In genomic region chr14:75175781-75176180, GRCm38 (mm10) we compare ENCODE assay signal across 26 mouse cellular contexts. TPM values are rescaled to one million over a fixed set of nuclear protein-coding genes. Genes with fewer than 3 reads are reported as not detected.
DNase-seq lines count a peak whose midpoint lies in the region; ATAC-seq lines count a peak whose summit lies in the region.
"Had no signal": no experiment of that assay in that cellular context is flagged by ENCODE, and none has a peak within 500 bp of the region (broad histone marks: within the 10 kb centered on the region; RNA-seq: fewer than 3 reads in every experiment).

No protein-coding gene starts in this region.

- H3K27ac ChIP-seq in heart, embryonic 10.5 days: no peak overlapping the region
- peak overlapping the region; percentile 17; the same call in 1 of the 2 replicates for H3K27ac ChIP-seq in lung, embryonic 16.5 days (ENCODE audit: low read length)
- no peak overlapping the region for H3K27ac ChIP-seq in midbrain, embryonic 15.5 days
- H3K27ac ChIP-seq: embryonic facial prominence, embryonic 12.5 days; hindbrain, embryonic 13.5 days; left cerebral cortex, adult 2 months; limb, embryonic 10.5 days; midbrain, embryonic 12.5 days; stomach, embryonic 15.5 days had no signal

- H3K27me3 ChIP-seq in heart, embryonic 10.5 days (ENCODE audit: insufficient read depth, poor library complexity, severe bottlenecking): no peaks in the 10 kb centered on the region
- no peaks in the 10 kb centered on the region for H3K27me3 ChIP-seq in lung, embryonic 16.5 days (ENCODE audit: control insufficient read depth, insufficient read depth, low read depth, low read length)
- H3K27me3 ChIP-seq in midbrain, embryonic 15.5 days (replicated peaks): no peaks in the 10 kb centered on the region
- H3K27me3 ChIP-seq: embryonic facial prominence, embryonic 12.5 days; hindbrain, embryonic 13.5 days; midbrain, embryonic 12.5 days; stomach, embryonic 15.5 days had no signal

- H3K9ac ChIP-seq in lung, embryonic 16.5 days (ENCODE audit: low read length): no peak overlapping the region
- no peak overlapping the region for H3K9ac ChIP-seq in midbrain, embryonic 15.5 days
- H3K9ac ChIP-seq: embryonic facial prominence, embryonic 12.5 days; hindbrain, embryonic 13.5 days; liver, embryonic 13.5 days; midbrain, embryonic 12.5 days; stomach, embryonic 15.5 days had no signal

- H3K36me3 ChIP-seq in heart, embryonic 10.5 days: no peaks in the 10 kb centered on the region
- no peaks in the 10 kb centered on the region for H3K36me3 ChIP-seq in lung, embryonic 16.5 days (ENCODE audit: control insufficient read depth, insufficient read depth, low read length)
- no peaks in the 10 kb centered on the region for H3K36me3 ChIP-seq in midbrain, embryonic 15.5 days (replicated peaks)
- H3K36me3 ChIP-seq: embryonic facial prominence, embryonic 12.5 days; hindbrain, embryonic 13.5 days; limb, embryonic 10.5 days; liver, embryonic 13.5 days; midbrain, embryonic 12.5 days; stomach, embryonic 15.5 days had no signal

- H3K4me2 ChIP-seq in lung, embryonic 16.5 days (ENCODE audit: low read depth, low read length): no peak overlapping the region
- H3K4me2 ChIP-seq in midbrain, embryonic 15.5 days: no peak overlapping the region
- H3K4me2 ChIP-seq: embryonic facial prominence, embryonic 12.5 days; hindbrain, embryonic 13.5 days; midbrain, embryonic 12.5 days; stomach, embryonic 15.5 days had no signal

- H3K4me1 ChIP-seq in heart, embryonic 10.5 days: peaks cover 12% of the 10 kb centered on the region
- H3K4me1 ChIP-seq in lung, embryonic 16.5 days (replicated peaks; ENCODE audit: control insufficient read depth, insufficient read depth, low read length): peaks cover 17% of the 10 kb centered on the region
- no peaks in the 10 kb centered on the region for H3K4me1 ChIP-seq in midbrain, embryonic 15.5 days
- H3K4me1 ChIP-seq: embryonic facial prominence, embryonic 12.5 days; hindbrain, embryonic 13.5 days; limb, embryonic 10.5 days; midbrain, embryonic 12.5 days; stomach, embryonic 15.5 days had no signal

- H3K4me3 ChIP-seq in heart, embryonic 10.5 days: no peak overlapping the region
- no peak overlapping the region for H3K4me3 ChIP-seq in lung, embryonic 16.5 days (ENCODE audit: low read length)
- no peak overlapping the region for H3K4me3 ChIP-seq in midbrain, embryonic 15.5 days
- H3K4me3 ChIP-seq: embryonic facial prominence, embryonic 12.5 days; erythroblast, embryonic 14.5 days; hindbrain, embryonic 13.5 days; left cerebral cortex, adult 2 months; limb, embryonic 10.5 days; liver, embryonic 13.5 days; midbrain, embryonic 12.5 days; stomach, embryonic 15.5 days had no signal

- ATAC-seq in lung, embryonic 16.5 days (ENCODE audit: low read depth): no peak
- ATAC-seq in midbrain, embryonic 15.5 days (replicated peaks): no peak
- ATAC-seq: forebrain, embryonic 14.5 days had no signal

- WGBS in heart, embryonic 10.5 days: 64% methylated on average over 7 of the region's 7 CpGs
- 60% methylated on average over 7 of the region's 7 CpGs for WGBS in lung, embryonic 16.5 days
- 90% methylated on average over 7 of the region's 7 CpGs for WGBS in midbrain, embryonic 15.5 days

- intact Hi-C loops in heart, postnatal 14 days (cut with DNase I): no loop called here

- no peaks in the 10 kb centered on the region for H3K9me3 ChIP-seq in heart, embryonic 10.5 days
- H3K9me3 ChIP-seq in lung, embryonic 16.5 days (ENCODE audit: control insufficient read depth, low read length): no peaks in the 10 kb centered on the region
- H3K9me3 ChIP-seq in midbrain, embryonic 15.5 days: no peaks in the 10 kb centered on the region
- H3K9me3 ChIP-seq: embryonic facial prominence, embryonic 12.5 days; hindbrain, embryonic 13.5 days; limb, embryonic 10.5 days; liver, embryonic 13.5 days; midbrain, embryonic 12.5 days; stomach, embryonic 15.5 days had no signal

- peak; percentile 66 for DNase-seq in heart, embryonic 10.5 days (ENCODE audit: low spot score)
- DNase-seq in heart, postnatal 14 days: no peak
- no peak for DNase-seq in lung, postnatal 14 days
- DNase-seq in CD4-positive helper T cell, adult 2 months (ENCODE audit: low read depth, low spot score): peak; percentile 41
- peak; percentile 34 for DNase-seq in naive thymus-derived CD4-positive, alpha-beta T cell, adult 2 months (ENCODE audit: low read depth)
- no peak for DNase-seq in adrenal gland, postnatal 25 days
- DNase-seq: cerebellum, adult 9-10 months; gastrocnemius, postnatal 10 days; heart, adult 18-20 months; heart, postnatal 10 days; kidney, adult 9 months; kidney, postnatal 4 days; layer of hippocampus, adult 9-11 months; liver, embryonic 13.5 days had no signal

RNA-seq across cellular contexts. Expression of gene Lcp1, which starts 44.9 kb away (rescaled TPM):
- polyA plus RNA-seq in heart, embryonic 10.5 days (2016; fragmentation: Nextera tagmentation; extraction: Ambion mirVana): 25.5 and 30.8 TPM in 2 replicates
- 10 to 100 TPM; 13.5 to 17.9 TPM for total RNA-seq in heart, postnatal 14 days (2021)
- 74.8 and 77.7 TPM in 2 replicates for polyA plus RNA-seq in lung, embryonic 16.5 days (2015; fragmentation: Nextera tagmentation; extraction: Ambion mirVana)
- 12.0 and 12.9 TPM in 2 replicates for polyA plus RNA-seq in midbrain, embryonic 15.5 days (2015; fragmentation: Nextera tagmentation; extraction: Ambion mirVana)
- total RNA-seq in adrenal gland, postnatal 25 days (2021): 8.9 and 11.1 TPM in 2 replicates

RNA-seq across cellular contexts. Expression of gene Lrrc63, which starts 45.1 kb away (rescaled TPM):
- 0.13 TPM in 1 of 2 replicates, not detected in the other for polyA plus RNA-seq in heart, embryonic 10.5 days (2016; fragmentation: Nextera tagmentation; extraction: Ambion mirVana)
- not detected for total RNA-seq in heart, postnatal 14 days (2021)
- polyA plus RNA-seq in lung, embryonic 16.5 days (2015; fragmentation: Nextera tagmentation; extraction: Ambion mirVana): 0.14 and 0.19 TPM in 2 replicates
- polyA plus RNA-seq in midbrain, embryonic 15.5 days (2015; fragmentation: Nextera tagmentation; extraction: Ambion mirVana): 0.06 TPM in 2 replicates
- total RNA-seq in adrenal gland, postnatal 25 days (2021): not detected in 2 replicates
- total RNA-seq: gastrocnemius, postnatal 10 days; heart, adult 18-20 months; heart, postnatal 10 days; left cerebral cortex, adult 2 months had no signal
- polyA plus RNA-seq: embryonic facial prominence, embryonic 12.5 days; erythroblast, embryonic 14.5 days; forebrain, embryonic 14.5 days; intestine, embryonic 14.5 days; liver, embryonic 13.5 days; neural tube, embryonic 14.5 days; stomach, embryonic 15.5 days had no signal

Comparison
In these comparisons a context has a peak if more than half of its experiments do, and no peak if none do; other contexts are left out.
1. DNase-seq: peak in heart, embryonic 10.5 days (single experiment), CD4-positive helper T cell, adult 2 months (single experiment) and naive thymus-derived CD4-positive, alpha-beta T cell, adult 2 months (single experiment); none in heart, postnatal 14 days (0 of 2), lung, postnatal 14 days (single experiment) and adrenal gland, postnatal 25 days (single experiment).